Comparison of ENCODE assay signal across 12 mouse cellular contexts in genomic region chr8:4679796-4680195, GRCm38 (mm10).
DNase-seq lines count a peak whose midpoint lies in the region; ATAC-seq lines count a peak whose summit lies in the region.
"Had no signal": no experiment of that assay in that cellular context is flagged by ENCODE, and none has a peak within 500 bp of the region (broad histone marks: within the 10 kb centered on the region; RNA-seq: fewer than 3 reads in every experiment).

No protein-coding gene starts in this region.

- H3K27me3 ChIP-seq in hindbrain, embryonic 14.5 days (ENCODE audit: control insufficient read depth, insufficient read depth, low read length) = no peaks in the 10 kb centered on the region
- H3K27me3 ChIP-seq: hindbrain, embryonic 13.5 days; limb, embryonic 15.5 days had no signal

- peaks cover 9% of the 10 kb centered on the region for H3K4me1 ChIP-seq in hindbrain, embryonic 14.5 days (replicated peaks; ENCODE audit: control insufficient read depth, insufficient read depth, low read length)

- WGBS in hindbrain, embryonic 14.5 days = 91% methylated on average over 3 of the region's 3 CpGs

- peak; percentile 23 for DNase-seq in CD4-positive, CD25-positive, alpha-beta regulatory T cell, adult 2 months (ENCODE audit: low read depth, low spot score)
- peak; percentile 11 for DNase-seq in layer of hippocampus, adult 9-11 months
- no peak for DNase-seq in layer of hippocampus, adult 18-20 months (ENCODE audit: low spot score in 2 of 2)
- peak; percentile 29 for DNase-seq in MN1 (ENCODE audit: low spot score)
- peak; percentile 40 for DNase-seq in induced T-regulatory cell, adult 2 months (ENCODE audit: low read depth)
- no peak for DNase-seq in hindbrain, embryonic 14.5 days (ENCODE audit: low spot score)

- ATAC-seq in CD4-positive, CD25-positive, alpha-beta regulatory T cell, adult 4 months = no peak
- ATAC-seq in megakaryocyte-erythroid progenitor cell, adult 5-6 weeks (replicated peaks; ENCODE audit: low FRiP score, low TSS enrichment, poor library complexity, severe bottlenecking) = no peak
- ATAC-seq in hindbrain, embryonic 14.5 days (ENCODE audit: low FRiP score) = no peak
- ATAC-seq: activated CD4-positive, CD25-positive, alpha-beta regulatory T cell, adult 4 months had no signal

- 0 out of 2 replicates have a peak, but pooled peaks cover 3% of the 10 kb centered on the region for H3K9me3 ChIP-seq in hindbrain, embryonic 14.5 days (ENCODE audit: control insufficient read depth, low read length)
- H3K9me3 ChIP-seq: hindbrain, embryonic 13.5 days; limb, embryonic 15.5 days had no signal

- H3K4me3 ChIP-seq in hindbrain, embryonic 14.5 days (replicated peaks; ENCODE audit: low read length) = no peak overlapping the region
- H3K4me3 ChIP-seq: hindbrain, embryonic 13.5 days; limb, embryonic 15.5 days had no signal

- H3K27ac ChIP-seq in hindbrain, embryonic 14.5 days = no peak overlapping the region
- H3K27ac ChIP-seq: hindbrain, embryonic 13.5 days; limb, embryonic 15.5 days; macrophage had no signal

- no peak overlapping the region for H3K4me2 ChIP-seq in hindbrain, embryonic 14.5 days (replicated peaks)
- H3K4me2 ChIP-seq: hindbrain, embryonic 13.5 days; limb, embryonic 15.5 days had no signal

- H3K36me3 ChIP-seq in hindbrain, embryonic 14.5 days (replicated peaks; ENCODE audit: control insufficient read depth, insufficient read depth) = no peaks in the 10 kb centered on the region
- H3K36me3 ChIP-seq: hindbrain, embryonic 13.5 days; limb, embryonic 15.5 days had no signal

- H3K9ac ChIP-seq in hindbrain, embryonic 14.5 days = no peak overlapping the region
- H3K9ac ChIP-seq: hindbrain, embryonic 13.5 days; limb, embryonic 15.5 days had no signal

Comparison
In these comparisons a context has a peak if more than half of its experiments do, and no peak if none do; other contexts are left out.
1. DNase-seq: peak in CD4-positive, CD25-positive, alpha-beta regulatory T cell, adult 2 months (single experiment), layer of hippocampus, adult 9-11 months (single experiment), MN1 (single experiment) and induced T-regulatory cell, adult 2 months (single experiment); none in layer of hippocampus, adult 18-20 months (0 of 2) and hindbrain, embryonic 14.5 days (single experiment).